Mouse (Mus musculus) gastrocnemius, postnatal 25 days (tissue): Measurements from ENCODE around the gene Nek7. TPM values are rescaled to one million over a fixed set of nuclear protein-coding genes. Genes with fewer than 3 reads are reported as not detected.

Source experiments
- DNase-seq: peaks from one replicate; pipeline ENCODE4 v3.0.0; 2022
- long read RNA-seq, 2 experiments: library from polyadenylated mRNA; stranded (forward); transcript quantifications; one replicate each; pipeline ENCODE4 v2.0.0; 2021
- total RNA-seq, 2 experiments: library from RNA; stranded (reverse); gene quantifications; 1 replicate in 1 of 2; 2 replicates in 1 of 2; pipeline ENCODE4 v1.2.3; 2021

Gene Nek7
- total RNA-seq: 10 to 100 TPM; 70.1 to 81.7 TPM
- long read RNA-seq, experiment 1, full-length matches to known transcripts: 41 of 57 reads
- long read RNA-seq, experiment 1, partial matches to known transcripts: 1 of 57 reads
- long read RNA-seq, experiment 1, other reads (novel, unspliced or antisense): 15 of 57 reads
- long read RNA-seq, experiment 2, full-length matches to known transcripts: 97 of 110 reads
- long read RNA-seq, experiment 2, partial matches to known transcripts: 3 of 110 reads
- long read RNA-seq, experiment 2, other reads (novel, unspliced or antisense): 10 of 110 reads

GRCm38 (mm10) chr1:138619996-138620461 is at the start of gene Nek7:
TSS of gene Nek7 (minus strand) at chr1:138620141.
- DNase-seq: peak; percentile 6

DNA sequence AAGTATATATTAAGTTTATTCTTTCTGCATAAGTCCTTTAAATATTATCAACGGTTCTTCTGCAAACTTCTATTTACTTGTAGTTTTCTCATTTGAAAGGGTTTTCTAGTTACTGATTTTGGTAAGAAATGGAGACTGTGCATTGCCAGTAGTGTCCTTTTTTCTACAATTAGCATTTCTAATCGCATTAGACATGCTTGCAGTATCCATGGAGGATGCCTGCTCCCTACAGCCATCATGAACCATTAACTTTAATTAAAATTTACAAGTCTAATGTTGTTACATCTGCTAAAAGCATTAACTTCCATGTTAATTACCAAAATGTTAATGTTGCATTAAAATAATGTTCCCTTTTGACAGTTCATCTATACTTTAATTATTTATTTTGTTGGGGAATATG is 42.4 kb upstream of the Nek7 start:
- DNase-seq: no peak

GRCm38 (mm10) chr1:138654212-138654611 is 34.3 kb upstream of the Nek7 start:
- DNase-seq: no peak

- no peak for DNase-seq
These were observed 25.1 kb upstream of the Nek7 start for GRCm38 (mm10) chr1:138644991-138645390.

DNA sequence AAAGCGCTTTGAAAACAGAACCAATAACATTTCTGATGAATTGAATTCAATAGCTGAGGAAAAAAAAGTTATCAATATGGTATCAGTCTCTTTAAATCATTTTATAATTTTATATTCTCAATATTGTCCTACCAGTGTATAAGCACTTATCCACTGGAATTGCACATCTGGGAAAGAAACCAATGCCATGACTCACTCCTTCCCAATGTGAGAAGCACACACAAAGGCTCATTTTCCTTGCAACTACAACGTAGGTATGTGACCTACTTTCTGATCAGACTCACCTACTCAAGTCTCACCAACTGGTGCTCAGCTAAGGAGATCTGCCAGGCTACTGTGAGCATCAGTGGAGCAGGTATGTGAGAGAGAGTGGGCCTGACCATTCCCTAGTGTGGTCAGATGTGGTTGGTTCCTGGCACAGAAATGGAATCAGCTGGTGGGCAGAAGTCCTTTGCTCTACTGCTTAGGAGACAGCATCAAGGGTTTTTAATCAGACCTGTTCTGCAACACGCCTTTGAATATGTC is 23.4 kb upstream of the Nek7 start:
- DNase-seq: no peak

- DNase-seq: no peak
These were observed 21.1 kb upstream of the Nek7 start for GRCm38 (mm10) chr1:138640934-138641461.

DNA sequence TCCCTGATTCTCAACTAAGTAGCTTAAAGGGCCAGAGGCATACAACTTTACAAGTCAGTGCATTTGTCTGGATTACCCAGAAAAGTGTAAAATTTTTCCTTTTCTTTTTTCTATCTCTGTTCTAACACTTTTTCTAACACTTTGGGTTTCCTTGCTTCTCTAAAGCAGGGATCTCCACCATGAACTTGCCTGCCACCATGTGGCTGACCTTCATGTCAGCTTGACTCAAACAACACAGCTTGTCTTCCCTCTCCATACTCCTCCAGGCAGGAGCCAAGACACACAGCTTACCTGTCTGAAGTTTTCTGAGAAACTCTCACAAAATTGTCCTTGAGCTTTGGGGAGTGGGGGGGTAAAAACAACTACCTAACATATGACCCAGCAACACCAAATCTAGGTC is 17.9 kb upstream of the Nek7 start:
- DNase-seq: no peak

- DNase-seq: no peak
These were observed 14.6 kb upstream of the Nek7 start for GRCm38 (mm10) chr1:138634561-138634960.

- DNase-seq: no peak
These were observed 9.0 kb upstream of the Nek7 start for GRCm38 (mm10) chr1:138628919-138629318.

GRCm38 (mm10) chr1:138628486-138628885 is 8.5 kb upstream of the Nek7 start:
- no peak for DNase-seq

DNA sequence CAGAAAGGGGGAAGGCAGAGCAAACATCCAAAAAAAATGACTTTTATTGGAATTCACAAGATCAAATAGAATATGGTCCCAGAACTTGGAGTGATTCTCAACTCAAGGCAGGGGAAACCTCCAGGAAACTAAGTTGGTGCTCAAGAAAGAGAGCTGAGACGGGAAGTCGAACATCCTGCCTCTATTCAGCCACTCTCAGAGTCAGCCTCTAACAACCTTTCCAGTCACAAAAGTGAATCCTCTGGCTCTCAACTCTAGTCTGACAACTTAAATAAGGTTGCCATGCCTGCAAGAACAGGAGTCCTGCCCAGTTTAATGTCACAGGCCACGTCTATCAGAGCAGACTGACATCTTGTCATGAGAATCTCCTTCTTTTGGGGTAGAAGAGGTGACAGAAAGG is 7.9 kb upstream of the Nek7 start:
- DNase-seq: no peak

GRCm38 (mm10) chr1:138626288-138626687 is 6.3 kb upstream of the Nek7 start:
- DNase-seq: no peak

DNA sequence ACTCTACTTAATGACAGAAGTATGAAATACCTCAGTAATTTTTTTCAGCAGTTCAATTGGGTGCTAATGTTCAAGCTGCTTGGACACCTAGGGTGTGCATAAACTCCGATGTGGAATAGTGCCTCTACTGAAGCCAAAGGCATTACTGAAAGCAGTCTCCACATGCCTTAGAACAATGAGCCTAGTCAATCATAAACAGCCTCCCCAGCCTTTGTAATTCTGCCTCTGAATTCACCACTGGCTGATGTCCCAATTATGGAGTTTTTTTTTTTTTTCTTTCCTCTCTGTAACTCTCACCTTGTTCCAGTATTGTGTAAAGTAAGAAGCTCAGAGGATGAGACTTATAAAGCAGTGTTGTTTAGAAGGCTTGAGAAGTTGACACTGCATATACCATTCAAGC is 3.9 kb upstream of the Nek7 start:
- no peak for DNase-seq

GRCm38 (mm10) chr1:138622831-138623230 is 2.9 kb upstream of the Nek7 start:
- DNase-seq: no peak

GRCm38 (mm10) chr1:138622431-138622830 is 2.5 kb upstream of the Nek7 start:
- peak; percentile 76 for DNase-seq

DNA sequence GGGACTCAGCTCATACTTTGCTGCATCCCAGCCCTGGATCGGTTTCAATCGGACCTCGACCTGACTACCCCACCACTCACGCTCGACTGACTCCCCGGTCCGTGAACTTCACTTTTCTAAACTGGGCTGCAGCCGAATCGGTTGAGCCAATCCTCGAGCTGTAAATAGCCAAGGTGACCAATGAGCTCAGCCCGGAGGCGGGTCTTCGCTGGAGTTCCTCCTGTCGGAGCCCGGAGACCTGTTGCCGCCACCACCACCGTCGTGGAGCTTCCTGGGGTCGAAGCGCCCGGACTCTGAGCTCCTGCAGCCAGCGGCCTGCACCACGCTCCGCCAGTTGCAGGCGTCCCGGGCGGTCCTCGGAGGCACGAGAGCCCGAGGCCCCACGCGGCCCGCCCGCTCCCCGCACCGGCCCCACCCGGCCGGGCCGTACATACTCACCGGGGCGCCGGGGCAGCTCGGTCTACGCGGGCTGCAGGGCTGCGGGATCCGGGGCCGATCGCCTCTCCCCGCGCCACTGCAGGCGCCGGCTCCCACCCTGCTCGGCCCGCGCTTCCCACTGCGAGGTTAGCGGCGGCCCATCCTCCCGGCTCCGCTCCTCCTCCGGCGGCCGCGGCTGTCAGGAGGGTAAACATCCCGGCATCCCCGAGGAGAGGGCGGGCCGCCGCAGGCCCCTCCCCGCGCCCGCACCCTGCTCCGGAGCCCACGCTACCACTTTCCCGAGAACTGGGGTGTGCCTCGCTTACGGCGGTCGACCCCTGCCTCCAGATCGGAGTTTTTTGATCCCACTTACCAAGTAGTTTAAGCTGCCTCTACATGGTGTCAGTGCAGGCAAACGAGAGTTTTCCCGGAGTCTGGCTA is 598 bp downstream of the Nek7 start:
- DNase-seq: peak; percentile 96

DNA sequence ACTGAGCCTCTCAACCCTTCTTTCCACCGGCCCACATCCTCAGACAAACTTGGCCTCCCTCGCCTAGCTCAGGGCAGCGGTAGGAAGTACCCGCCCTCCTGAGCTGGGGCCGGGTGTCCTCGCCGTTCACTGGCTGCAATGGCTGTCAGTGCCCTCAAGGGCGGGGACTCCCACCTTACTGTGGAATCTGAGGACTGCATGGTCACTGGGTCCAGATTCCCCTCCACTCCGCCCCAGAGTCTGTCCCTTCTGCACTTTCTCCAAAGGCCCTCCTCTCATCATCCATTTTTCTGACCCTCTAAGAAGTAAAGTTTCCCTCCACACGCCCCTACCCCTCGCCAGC is 2.0 kb downstream of the Nek7 start:
- peak; percentile 90 for DNase-seq

DNA sequence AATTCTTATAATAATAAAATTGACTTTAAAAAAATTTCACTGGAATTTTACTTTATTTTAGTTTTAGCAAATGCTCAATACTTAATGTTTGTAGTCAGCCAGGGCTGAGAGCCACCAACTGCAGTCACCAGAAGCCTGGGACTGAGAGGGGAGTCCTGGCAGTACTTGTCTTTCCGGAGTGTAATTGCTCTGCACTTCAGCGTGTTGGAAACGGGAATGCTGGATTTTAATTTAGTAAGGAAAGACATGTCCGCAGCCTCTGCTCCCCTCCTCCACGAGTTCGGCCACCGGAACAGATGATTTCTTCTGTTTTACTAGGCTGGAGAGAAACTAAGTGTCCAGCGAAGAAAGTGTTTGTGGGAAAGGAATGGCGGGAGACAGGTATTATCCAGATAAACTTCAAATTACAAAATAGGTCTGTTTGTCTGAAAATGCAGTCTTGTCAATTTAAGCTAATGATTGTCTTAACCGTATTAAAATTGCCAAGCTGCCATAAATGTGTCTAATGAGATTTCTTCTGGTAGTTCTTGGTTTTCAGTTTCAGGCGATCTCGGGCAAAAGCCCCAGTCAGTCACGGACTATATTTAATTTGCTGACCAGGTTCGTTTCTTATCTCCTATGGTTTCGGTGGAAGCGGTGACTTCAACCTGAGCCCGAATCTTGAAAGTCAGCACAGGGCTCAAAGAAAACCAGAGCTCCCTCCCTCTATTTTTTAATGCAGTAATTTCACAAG is 2.5 kb downstream of the Nek7 start:
- no peak for DNase-seq

DNA sequence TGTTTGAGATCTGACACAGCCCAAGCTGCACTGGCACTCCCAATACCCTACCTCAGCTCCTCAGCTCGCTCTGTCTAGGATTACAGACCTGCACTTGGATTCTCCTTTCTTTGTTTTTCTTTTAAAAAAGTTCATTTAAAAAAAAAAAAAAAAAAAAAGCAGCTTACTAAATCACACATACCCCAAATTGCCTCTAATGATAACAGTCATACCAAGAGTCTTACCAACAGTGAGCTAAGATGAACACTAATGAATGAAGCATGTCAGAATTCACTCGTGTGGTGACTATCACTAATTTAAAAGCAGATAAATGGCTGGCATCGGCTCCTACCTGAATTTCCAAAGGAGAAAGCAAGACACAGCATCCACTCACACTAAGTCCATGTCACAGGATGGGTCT is 4.6 kb downstream of the Nek7 start:
- no peak for DNase-seq

- no peak for DNase-seq
These were observed 5.2 kb downstream of the Nek7 start for GRCm38 (mm10) chr1:138614552-138615287.

- no peak for DNase-seq
These were observed 7.8 kb downstream of the Nek7 start for GRCm38 (mm10) chr1:138612177-138612576.

DNA sequence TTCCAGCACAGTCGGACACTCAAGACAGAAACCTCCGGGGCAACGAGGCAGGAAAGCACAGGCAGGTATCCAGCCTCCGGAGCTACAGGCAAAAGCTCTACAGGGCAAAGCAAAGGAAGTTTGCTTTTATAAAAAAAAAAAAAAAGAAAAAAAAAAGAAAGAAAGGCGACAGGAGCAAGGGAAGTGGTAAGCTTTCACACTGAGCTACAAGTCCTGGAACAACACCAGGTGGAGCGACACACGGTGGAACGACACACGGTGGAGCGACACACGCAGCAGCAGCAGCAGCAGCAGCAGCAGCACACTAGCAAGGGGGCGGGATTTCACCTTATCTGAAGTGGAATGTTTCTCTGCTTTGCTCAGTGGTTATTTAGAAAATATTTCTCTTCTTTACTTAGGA is 10.8 kb downstream of the Nek7 start:
- no peak for DNase-seq
